In the genomic region with DNA sequence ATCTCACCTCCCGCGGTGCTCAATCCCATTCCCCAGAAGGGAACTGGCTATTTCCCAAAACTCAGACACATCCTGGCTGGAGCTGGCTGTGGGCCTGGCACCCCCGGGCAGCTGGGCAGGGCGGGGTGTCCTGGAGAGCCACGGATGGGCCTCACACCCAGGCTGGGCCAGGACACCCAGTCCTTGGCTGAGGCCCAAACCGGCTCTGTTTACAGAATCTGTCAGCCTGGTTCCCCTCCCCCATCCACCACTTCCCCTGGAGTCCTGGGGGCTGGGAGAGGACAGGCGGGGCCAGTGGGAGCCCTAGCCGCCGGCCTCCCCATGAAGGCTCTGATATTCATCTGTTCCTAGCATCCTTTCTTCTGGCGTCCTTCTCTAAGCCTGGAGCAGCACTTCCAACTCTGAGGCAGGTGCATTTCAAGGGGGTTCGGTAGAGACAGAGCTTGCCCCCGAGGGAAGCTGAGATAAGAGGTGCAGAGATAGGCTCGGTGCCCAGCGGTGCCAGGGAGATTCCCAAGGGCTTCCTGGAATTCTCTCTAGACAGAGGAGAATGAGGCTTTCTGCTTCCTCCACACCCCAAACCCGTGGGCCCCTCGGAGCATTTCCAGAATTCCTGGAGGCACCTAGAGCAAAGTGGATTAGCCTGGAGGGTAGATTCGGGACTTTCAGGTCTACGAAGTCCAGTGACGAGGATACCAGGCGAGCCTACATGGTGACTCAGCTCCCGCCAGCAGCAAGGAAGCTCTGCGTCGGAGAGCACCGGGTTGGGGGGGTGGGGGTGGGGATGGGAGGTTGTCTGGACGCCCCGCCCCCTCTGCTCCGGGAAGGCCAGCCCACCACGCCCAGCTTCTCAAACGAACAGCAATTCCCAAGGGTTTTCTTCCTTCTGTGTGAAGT, we compare ENCODE assay signal across 8 mouse cellular contexts. TPM values are rescaled to one million over a fixed set of nuclear protein-coding genes. Genes with fewer than 3 reads are reported as not detected.
DNase-seq lines count a peak whose midpoint lies in the region; ATAC-seq and TF ChIP-seq lines count a peak whose summit lies in the region.

No protein-coding gene starts in this region.

- H3K9ac ChIP-seq in embryonic facial prominence, embryonic 15.5 days, result 0 out of 2 replicates have a peak overlapping the region, but pooled peaks have one; percentile 2
- peak overlapping the region; percentile 55 for H3K9ac ChIP-seq in heart, embryonic 12.5 days
- H3K9ac ChIP-seq in kidney, postnatal 0 days (ENCODE audit: low read depth, low read length), result peak overlapping the region; percentile 50; the same call in 1 of the 2 replicates
- H3K9ac ChIP-seq in liver, adult 2 months (ENCODE audit: low read depth, low read length), result peak overlapping the region; percentile 66
- H3K9ac ChIP-seq in stomach, embryonic 14.5 days (replicated peaks; ENCODE audit: low read depth, low read length), result no peak overlapping the region; the same call in 1 of the 2 replicates

- 0 out of 2 replicates have a peak, but pooled peaks have one; percentile 46 for TF ChIP-seq POLR2A in liver, adult 2 months (IDR thresholded peaks at IDR 0.05; ENCODE audit: extremely low read depth, insufficient read depth, low read length)
- TF ChIP-seq POLR2A in myocyte (IDR thresholded peaks at IDR 0.05; ENCODE audit: insufficient read length, low read depth), result peak; percentile 31

- H3K36me3 ChIP-seq in embryonic facial prominence, embryonic 15.5 days, result no peaks in the 10 kb centered on the region
- no peaks in the 10 kb centered on the region for H3K36me3 ChIP-seq in heart, embryonic 12.5 days
- H3K36me3 ChIP-seq in kidney, postnatal 0 days (ENCODE audit: insufficient read depth, low read length), result no peaks in the 10 kb centered on the region
- H3K36me3 ChIP-seq in liver, adult 2 months (ENCODE audit: control insufficient read depth, insufficient read depth, low read length), result no peaks in the 10 kb centered on the region
- no peaks in the 10 kb centered on the region for H3K36me3 ChIP-seq in myocyte (ENCODE audit: control insufficient read depth, insufficient read depth)
- H3K36me3 ChIP-seq in stomach, embryonic 14.5 days (ENCODE audit: control insufficient read depth, insufficient read depth, low read length), result no peaks in the 10 kb centered on the region

- peak overlapping the region; percentile 80 for H3K27ac ChIP-seq in embryonic facial prominence, embryonic 15.5 days (replicated peaks)
- H3K27ac ChIP-seq in heart, embryonic 12.5 days (ENCODE audit: poor library complexity, severe bottlenecking), result peak overlapping the region; percentile 90
- peak overlapping the region; percentile 90 for H3K27ac ChIP-seq in kidney, postnatal 0 days
- peak overlapping the region; percentile 92 for H3K27ac ChIP-seq in liver, adult 2 months (replicated peaks; ENCODE audit: insufficient read depth, low read depth, low read length)
- H3K27ac ChIP-seq in stomach, embryonic 14.5 days (ENCODE audit: low read length), result peak overlapping the region; percentile 85

- H3K79me2 ChIP-seq in liver, adult 2 months (ENCODE audit: control insufficient read depth, insufficient read depth, low read length), result no peaks in the 10 kb centered on the region
- no peaks in the 10 kb centered on the region for H3K79me2 ChIP-seq in myocyte (ENCODE audit: control insufficient read depth, insufficient read depth)

- DNase-seq in thymus, adult 18-20 months, result peak; percentile 58 to 61
- DNase-seq in thymus, postnatal 10 days (ENCODE audit: low spot score in 2 of 2), result no peak
- peak; percentile 88 for DNase-seq in kidney, postnatal 0 days (ENCODE audit: low spot score)
- DNase-seq in liver, adult 2 months (ENCODE audit: extremely low read depth, low read depth, low spot score), result peak; percentile 75

- H3K4me3 ChIP-seq in embryonic facial prominence, embryonic 15.5 days (replicated peaks), result peak overlapping the region; percentile 30
- H3K4me3 ChIP-seq in heart, embryonic 12.5 days, result peak overlapping the region; percentile 44
- H3K4me3 ChIP-seq in kidney, postnatal 0 days (replicated peaks; ENCODE audit: low read depth, low read length), result peak overlapping the region; percentile 28
- H3K4me3 ChIP-seq in liver, adult 2 months (ENCODE audit: insufficient read depth, low read depth, low read length), result peak overlapping the region; percentile 51
- peak overlapping the region; percentile 15 for H3K4me3 ChIP-seq in myocyte
- H3K4me3 ChIP-seq in stomach, embryonic 14.5 days (ENCODE audit: low read depth, low read length), result peak overlapping the region; percentile 27

- no peak overlapping the region for H3ac ChIP-seq in myocyte (ENCODE audit: control insufficient read depth, insufficient read length)

- peak overlapping the region; percentile 63 for H3K4me2 ChIP-seq in embryonic facial prominence, embryonic 15.5 days (replicated peaks)
- H3K4me2 ChIP-seq in heart, embryonic 12.5 days, result peak overlapping the region; percentile 78
- peak overlapping the region; percentile 73 for H3K4me2 ChIP-seq in kidney, postnatal 0 days (ENCODE audit: low read length)
- H3K4me2 ChIP-seq in myocyte (ENCODE audit: low read depth), result peak overlapping the region; percentile 98
- peak overlapping the region; percentile 54 for H3K4me2 ChIP-seq in stomach, embryonic 14.5 days (replicated peaks; ENCODE audit: low read depth, low read length)

- H3K27me3 ChIP-seq in embryonic facial prominence, embryonic 15.5 days, result no peaks in the 10 kb centered on the region
- H3K27me3 ChIP-seq in heart, embryonic 12.5 days (replicated peaks), result no peaks in the 10 kb centered on the region
- no peaks in the 10 kb centered on the region for H3K27me3 ChIP-seq in kidney, postnatal 0 days (ENCODE audit: insufficient read depth, low read length)
- no peaks in the 10 kb centered on the region for H3K27me3 ChIP-seq in liver, adult 2 months (ENCODE audit: control insufficient read depth, insufficient read depth, low read length)
- H3K27me3 ChIP-seq in myocyte (ENCODE audit: control insufficient read depth, insufficient read depth, insufficient read length), result no peaks in the 10 kb centered on the region
- no peaks in the 10 kb centered on the region for H3K27me3 ChIP-seq in stomach, embryonic 14.5 days (ENCODE audit: control insufficient read depth, insufficient read depth, low read length)

- under 1% methylated on average over 29 of the region's 29 CpGs for WGBS in embryonic facial prominence, embryonic 15.5 days
- under 1% methylated on average over 29 of the region's 29 CpGs for WGBS in heart, embryonic 12.5 days
- WGBS in kidney, postnatal 0 days, result 1% methylated on average over 29 of the region's 29 CpGs
- 2% methylated on average over 29 of the region's 29 CpGs for WGBS in liver, adult 2 months
- WGBS in stomach, embryonic 14.5 days, result 0% methylated on average over 29 of the region's 29 CpGs

- TF ChIP-seq CTCF in kidney, postnatal 0 days (IDR thresholded peaks at IDR 0.05; ENCODE audit: low read depth), result no peak
- TF ChIP-seq CTCF in liver, adult 2 months (IDR thresholded peaks at IDR 0.05; ENCODE audit: low read depth, low read length), result no peak

- no peaks in the 10 kb centered on the region for H3K9me3 ChIP-seq in embryonic facial prominence, embryonic 15.5 days (replicated peaks)
- H3K9me3 ChIP-seq in heart, embryonic 12.5 days (replicated peaks), result no peaks in the 10 kb centered on the region
- H3K9me3 ChIP-seq in kidney, postnatal 0 days (replicated peaks; ENCODE audit: low read length), result no peaks in the 10 kb centered on the region
- no peaks in the 10 kb centered on the region for H3K9me3 ChIP-seq in stomach, embryonic 14.5 days (ENCODE audit: control insufficient read depth, low read depth, low read length)

- peaks cover 19% of the 10 kb centered on the region for H3K4me1 ChIP-seq in embryonic facial prominence, embryonic 15.5 days
- H3K4me1 ChIP-seq in heart, embryonic 12.5 days (replicated peaks), result peaks cover 25% of the 10 kb centered on the region
- peaks cover 7% of the 10 kb centered on the region for H3K4me1 ChIP-seq in kidney, postnatal 0 days (replicated peaks; ENCODE audit: insufficient read depth, low read length)
- peaks cover 6% of the 10 kb centered on the region for H3K4me1 ChIP-seq in liver, adult 2 months (ENCODE audit: control insufficient read depth, insufficient read depth, low read length)
- peaks cover 12% of the 10 kb centered on the region; the same call in 1 of the 2 replicates for H3K4me1 ChIP-seq in stomach, embryonic 14.5 days (ENCODE audit: control insufficient read depth, insufficient read depth, low read length)

- peak; percentile 83 for ATAC-seq in embryonic facial prominence, embryonic 15.5 days (ENCODE audit: insufficient number of reproducible peaks, low FRiP score, low TSS enrichment, low read depth)
- ATAC-seq in heart, embryonic 12.5 days (ENCODE audit: insufficient number of reproducible peaks, low FRiP score), result peak; percentile 83
- peak; percentile 90 for ATAC-seq in kidney, postnatal 0 days (replicated peaks; ENCODE audit: low FRiP score, low read depth)
- ATAC-seq in stomach, embryonic 14.5 days (ENCODE audit: insufficient number of reproducible peaks, insufficient read depth, low FRiP score, low read depth), result peak; percentile 83

TF ChIP-seq in myocyte, 11 proteins besides CTCF, POLR2A, EP300 and RAD21 (continues in another document):
- TF ChIP-seq MYOD1 (IDR thresholded peaks at IDR 0.05; ENCODE audit: control insufficient read depth in 1 of 3, insufficient read length in 2 of 3, low read depth in 2 of 3), result peak in 2 of 3 experiments; percentile 50 to 91
- no peak for TF ChIP-seq REST (IDR thresholded peaks at IDR 0.05; ENCODE audit: insufficient read depth, insufficient read length)
- no peak for TF ChIP-seq E2F4 (IDR thresholded peaks at IDR 0.05; ENCODE audit: insufficient read depth)
- peak; percentile 55 for TF ChIP-seq TCF12 (IDR thresholded peaks at IDR 0.05; ENCODE audit: insufficient read depth, poor library complexity, severe bottlenecking)

RNA-seq across cellular contexts. Expression of a gene that starts 51.2 kb away (rescaled TPM):
- 83.9 and 86.8 TPM in 2 replicates for polyA plus RNA-seq in embryonic facial prominence, embryonic 15.5 days (2015; fragmentation: Nextera tagmentation; extraction: Ambion mirVana)
- polyA plus RNA-seq in heart, embryonic 12.5 days (2016; fragmentation: Nextera tagmentation; extraction: Ambion mirVana), result 70.8 and 73.4 TPM in 2 replicates
- 70.8 and 71.7 TPM in 2 replicates for polyA plus RNA-seq in kidney, postnatal 0 days (2015; fragmentation: Nextera tagmentation; extraction: Ambion mirVana)
- total RNA-seq in liver, adult 2 months (2014; rRNA removed), result 11.5 and 12.6 TPM in 2 replicates
- polyA plus RNA-seq in liver, adult 2 months (2012; rRNA removed), result 7.5 and 9.4 TPM in 2 replicates
- 31.8 TPM for polyA plus RNA-seq in myocyte (2012; fragmentation: generic; extraction: Trizol)
- 86.8 and 96.2 TPM in 2 replicates for polyA plus RNA-seq in stomach, embryonic 14.5 days (2014; fragmentation: Nextera tagmentation; extraction: Ambion mirVana)

RNA-seq across cellular contexts. Expression of a gene that starts 58.8 kb away (rescaled TPM):
- 2.5 and 2.6 TPM in 2 replicates for polyA plus RNA-seq in embryonic facial prominence, embryonic 15.5 days (2015; fragmentation: Nextera tagmentation; extraction: Ambion mirVana)
- polyA plus RNA-seq in heart, embryonic 12.5 days (2016; fragmentation: Nextera tagmentation; extraction: Ambion mirVana), result 0.57 and 0.81 TPM in 2 replicates
- 1.0 and 1.2 TPM in 2 replicates for polyA plus RNA-seq in kidney, postnatal 0 days (2015; fragmentation: Nextera tagmentation; extraction: Ambion mirVana)
- 2.7 and 3.7 TPM in 2 replicates for total RNA-seq in liver, adult 2 months (2014; rRNA removed)
- 3.6 and 4.1 TPM in 2 replicates for polyA plus RNA-seq in liver, adult 2 months (2012; rRNA removed)
- polyA plus RNA-seq in myocyte (2012; fragmentation: generic; extraction: Trizol), result 2.6 TPM
- polyA plus RNA-seq in stomach, embryonic 14.5 days (2014; fragmentation: Nextera tagmentation; extraction: Ambion mirVana), result 1.5 and 1.8 TPM in 2 replicates

Comparison
In these comparisons a context has a peak if more than half of its experiments do, and no peak if none do; other contexts are left out.
1. DNase-seq: peak in thymus, adult 18-20 months (2 of 2), kidney, postnatal 0 days (single experiment) and liver, adult 2 months (single experiment); none in thymus, postnatal 10 days (0 of 2).
2. Peak in every context shown above with its lines, with median percentiles within 50 percentile points of each other: ATAC-seq, H3K27ac ChIP-seq, H3K4me2 ChIP-seq and H3K4me3 ChIP-seq.